Mouse (Mus musculus): ENCODE measurements around the gene Pnma1.
A peak's percentile ranks its signal among the peaks of the same experiment; 100 is the strongest.

Gene Pnma1

DNA sequence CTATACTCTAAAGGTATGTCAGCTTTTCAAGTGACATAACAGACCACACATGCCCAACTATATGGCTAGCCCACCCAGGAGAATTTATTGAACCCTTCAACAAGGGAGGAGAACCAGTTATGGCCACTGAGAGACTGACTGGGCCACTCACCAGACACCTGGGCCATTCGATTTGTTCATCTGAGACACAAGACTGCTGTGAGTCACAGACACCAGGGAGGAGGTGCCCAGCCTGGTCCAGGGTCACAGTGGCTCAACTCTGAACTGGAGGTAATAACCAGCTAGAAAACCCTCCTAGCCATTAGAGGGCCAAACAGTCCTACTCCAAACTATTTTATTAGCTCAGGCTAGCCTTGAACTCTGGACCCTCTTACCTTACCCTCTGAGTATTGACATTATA is 29.8 kb upstream of the Pnma1 start:
- DNase-seq: no peak

DNA sequence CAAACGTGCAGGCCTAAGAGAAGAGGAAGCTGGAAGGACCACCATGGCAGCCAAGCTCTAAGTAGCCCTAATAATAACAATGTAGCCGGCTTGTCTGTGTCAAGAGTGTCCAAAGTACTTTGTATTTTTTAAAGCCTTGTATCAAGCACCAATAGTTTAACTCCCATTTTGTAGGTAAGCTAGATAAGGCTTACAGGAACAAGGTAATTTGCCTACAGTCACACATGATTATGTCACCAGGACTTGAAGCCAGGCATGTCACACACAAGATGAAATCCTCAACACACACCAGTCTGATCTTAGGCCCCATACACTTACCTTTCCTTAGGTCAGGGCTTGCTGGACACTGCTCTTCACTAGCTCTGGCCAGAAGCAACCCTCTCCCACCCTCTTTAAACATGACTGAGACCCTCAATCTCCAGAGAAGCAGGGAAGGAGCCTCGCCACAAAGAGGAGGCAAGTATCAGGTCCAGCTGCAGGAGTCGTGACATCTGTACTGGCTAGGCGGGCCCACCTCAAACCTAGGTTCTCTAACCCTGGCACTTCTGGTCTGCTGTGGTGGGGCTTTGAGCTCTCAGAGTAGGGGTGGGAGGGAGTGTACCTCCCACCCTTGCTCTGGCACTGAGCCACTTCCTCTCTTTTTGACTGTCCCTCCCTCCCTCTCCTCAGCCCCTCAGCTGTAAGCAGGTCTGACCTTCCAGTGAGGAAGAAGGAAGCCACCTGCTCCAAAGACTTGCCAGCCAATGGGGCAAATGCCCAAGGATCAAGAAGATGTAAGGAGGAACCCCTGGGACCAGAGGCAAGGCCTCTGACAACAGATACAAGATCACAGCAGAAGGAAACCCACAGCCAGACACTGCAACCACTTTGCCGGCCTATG is 28.8 kb upstream of the Pnma1 start:
- DNase-seq: no peak

DNA sequence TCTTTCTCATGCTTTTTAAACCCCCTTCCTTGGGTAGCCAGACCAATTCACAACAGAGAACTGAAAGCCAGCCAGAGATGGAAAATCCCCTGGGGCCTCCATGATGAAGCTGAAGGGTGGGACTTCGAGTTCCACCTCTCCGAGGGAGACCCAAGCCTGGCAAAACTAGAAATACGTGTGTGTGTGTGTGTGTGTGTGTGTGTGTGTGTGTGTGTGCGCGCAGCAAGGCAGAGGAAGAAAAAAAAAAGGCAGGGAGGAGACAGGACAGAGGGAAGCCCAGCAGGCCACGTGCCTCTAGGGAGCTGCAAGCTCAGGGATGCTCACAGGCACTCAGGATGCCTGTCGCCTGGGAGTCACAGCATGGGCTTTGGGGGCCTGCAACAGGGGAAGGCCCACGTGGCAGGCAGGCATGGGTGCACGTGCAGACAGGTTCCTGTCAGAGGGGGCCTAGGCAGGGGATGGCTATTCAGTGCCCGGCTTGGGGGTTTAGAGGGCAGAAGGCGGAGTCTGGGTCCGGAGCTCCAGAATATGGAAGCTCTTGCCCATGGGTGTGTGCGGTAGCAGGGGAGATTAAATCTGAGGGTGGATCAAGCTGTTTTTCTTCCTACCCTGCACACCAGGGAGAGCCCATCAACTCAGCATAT is 28.0 kb upstream of the Pnma1 start:
- no peak for DNase-seq

DNA sequence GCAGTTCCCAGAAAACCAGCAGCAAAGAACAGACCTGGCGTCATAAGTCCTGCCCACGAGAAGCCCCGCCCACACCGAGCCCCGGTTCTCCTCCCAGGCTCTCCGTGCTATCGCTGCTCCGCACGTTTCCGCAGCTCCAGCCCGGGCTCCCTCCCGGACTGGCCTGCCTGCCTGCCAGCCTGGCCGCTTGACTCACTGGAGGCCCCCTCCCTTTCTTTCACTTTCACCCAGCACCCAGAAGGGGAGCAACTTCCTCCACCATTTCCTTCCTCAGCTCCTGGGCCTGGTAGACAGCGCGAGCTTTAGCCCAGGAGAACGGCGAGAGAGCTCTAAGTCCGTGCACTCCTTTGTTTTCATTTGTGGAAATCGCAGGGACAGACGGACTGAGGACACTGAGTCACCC is 27.4 kb upstream of the Pnma1 start:
- DNase-seq: peak; percentile 80

DNA sequence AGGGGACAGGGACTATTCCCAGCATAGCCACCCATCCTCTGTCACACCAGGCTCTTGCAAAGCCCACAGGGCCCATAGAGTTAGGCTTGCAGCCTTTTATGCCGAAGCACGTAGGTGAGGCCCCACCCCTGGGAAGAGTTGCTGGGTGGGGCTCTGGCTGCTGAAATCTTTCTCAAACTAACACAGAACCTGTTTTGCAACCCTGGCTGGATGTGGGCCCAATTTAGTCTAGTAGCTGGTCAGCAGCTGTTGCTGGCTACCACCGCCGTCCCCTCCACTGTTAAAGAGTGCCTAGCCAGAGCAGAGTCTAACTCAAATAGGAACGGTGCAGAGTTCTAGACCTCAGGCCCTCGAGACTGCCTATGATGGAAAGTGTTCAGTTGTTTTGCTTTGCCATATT is 26.6 kb upstream of the Pnma1 start:
- DNase-seq: no peak

DNA sequence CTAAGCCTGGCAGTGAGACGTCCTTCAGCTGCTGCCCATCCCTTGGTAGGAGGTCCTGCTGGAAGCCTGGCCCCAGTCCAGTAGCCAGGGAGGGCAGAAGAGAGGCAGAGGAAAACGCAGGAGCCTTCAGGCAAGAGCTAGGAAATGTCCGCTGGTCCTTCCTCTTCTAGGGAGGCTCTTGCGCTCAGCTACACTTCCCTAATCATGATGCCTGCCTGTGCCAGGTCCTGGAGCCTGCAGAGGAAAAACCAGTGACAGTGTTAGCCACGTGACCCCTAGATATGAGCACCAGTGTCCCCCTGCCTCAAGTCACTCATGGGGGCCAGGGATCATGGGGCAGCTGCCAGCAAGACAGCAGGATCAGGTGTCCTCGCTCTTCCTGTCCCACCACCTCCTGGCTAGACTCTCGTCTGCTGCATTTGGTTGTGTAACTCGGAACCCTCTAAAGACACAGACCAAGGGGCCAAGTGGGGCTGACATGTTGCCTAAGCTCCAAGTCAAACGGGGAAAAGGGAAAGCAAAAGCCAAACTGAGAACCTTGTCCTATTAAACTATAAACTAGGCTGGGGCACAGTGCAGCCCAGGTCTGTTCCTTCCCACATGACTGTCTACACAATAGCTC is 26.0 kb upstream of the Pnma1 start:
- DNase-seq: no peak

DNA sequence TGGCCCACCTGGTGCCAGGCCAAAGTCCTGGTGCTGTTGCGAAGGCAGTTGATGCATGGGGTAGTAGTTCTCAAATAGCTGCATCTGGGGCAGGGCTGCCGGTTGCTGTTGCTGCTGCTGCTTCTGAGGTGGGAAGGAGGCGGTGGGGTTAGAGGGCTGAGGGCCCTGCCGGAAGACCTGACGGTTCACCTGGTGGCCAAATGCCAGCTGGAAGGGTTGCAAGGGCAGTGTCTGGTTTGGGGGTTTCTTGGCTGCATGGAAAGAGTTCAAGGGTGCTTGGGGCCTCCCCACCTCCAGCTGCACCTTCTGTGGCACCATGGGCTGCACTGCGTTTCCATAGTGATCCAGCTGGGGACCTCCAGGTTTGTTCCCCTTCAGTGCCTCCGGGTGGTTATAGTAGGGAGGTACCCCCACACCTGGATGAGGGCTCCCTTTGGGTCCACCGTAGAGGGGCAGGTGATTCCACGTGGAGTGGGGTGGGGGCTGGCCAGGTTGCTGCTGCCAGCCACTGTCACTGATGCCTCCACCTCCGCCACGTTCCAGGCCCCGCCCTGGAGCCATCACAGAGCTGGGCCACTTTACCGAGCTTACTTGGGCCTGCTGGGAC is 25.1 kb upstream of the Pnma1 start:
- no peak for DNase-seq

DNA sequence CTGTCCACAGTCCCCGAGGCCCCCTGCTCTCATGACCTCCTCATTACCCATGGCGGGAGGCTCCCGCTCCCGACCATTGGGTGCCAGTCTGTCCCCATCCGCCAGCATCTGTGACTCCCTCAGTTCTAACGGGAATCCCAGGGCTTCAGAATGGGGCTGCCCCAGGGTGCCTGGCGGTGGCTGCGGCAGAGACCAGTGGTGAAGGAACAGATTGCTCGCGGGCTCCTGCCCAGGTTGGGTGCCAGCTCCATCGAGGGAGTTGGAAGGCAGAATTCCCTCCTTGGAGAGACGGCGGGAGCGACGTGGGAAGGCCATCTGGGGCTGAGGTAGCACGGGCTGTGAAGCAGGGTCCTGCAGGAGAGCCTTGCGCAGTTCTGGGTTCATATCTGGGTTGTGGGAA is 24.6 kb upstream of the Pnma1 start:
- peak; percentile 75 for DNase-seq

DNA sequence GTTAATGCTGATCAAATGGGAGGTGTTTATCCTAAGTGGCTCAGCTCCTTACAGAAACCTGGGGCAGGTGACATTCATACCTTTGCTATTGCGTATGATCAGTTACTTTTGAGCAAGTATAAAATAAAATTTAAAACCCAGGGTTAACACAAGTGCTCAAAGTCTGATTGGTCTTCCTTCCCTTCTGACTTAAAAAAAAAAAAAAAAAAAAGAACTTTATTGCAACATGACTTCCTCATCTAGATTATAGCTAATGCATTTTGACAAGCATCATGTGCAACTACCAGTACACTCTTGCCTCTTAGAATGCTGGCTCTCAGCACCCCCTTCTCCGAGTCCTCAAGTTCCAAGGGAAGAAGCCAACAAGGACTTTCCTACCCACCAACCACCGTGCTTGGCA is 23.9 kb upstream of the Pnma1 start:
- no peak for DNase-seq

DNA sequence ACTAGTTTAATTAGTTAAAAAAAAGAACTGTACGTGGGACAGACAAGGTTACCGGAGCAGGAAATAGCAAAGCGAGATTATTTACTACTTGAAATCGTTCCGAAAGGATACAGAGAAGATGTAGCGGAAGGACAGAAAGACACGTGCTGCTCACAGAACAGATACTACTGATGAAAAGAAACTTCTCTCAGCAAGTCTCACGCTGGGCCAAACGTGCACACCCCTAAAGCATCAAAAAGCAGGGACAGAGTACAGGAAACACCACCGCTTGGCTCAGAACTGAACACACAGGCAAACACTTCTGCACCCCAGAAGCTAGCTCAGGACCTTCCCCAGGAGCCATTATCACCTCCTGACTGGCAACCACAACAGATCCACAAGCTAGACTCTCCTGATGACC is 22.3 kb upstream of the Pnma1 start:
- no peak for DNase-seq

DNA sequence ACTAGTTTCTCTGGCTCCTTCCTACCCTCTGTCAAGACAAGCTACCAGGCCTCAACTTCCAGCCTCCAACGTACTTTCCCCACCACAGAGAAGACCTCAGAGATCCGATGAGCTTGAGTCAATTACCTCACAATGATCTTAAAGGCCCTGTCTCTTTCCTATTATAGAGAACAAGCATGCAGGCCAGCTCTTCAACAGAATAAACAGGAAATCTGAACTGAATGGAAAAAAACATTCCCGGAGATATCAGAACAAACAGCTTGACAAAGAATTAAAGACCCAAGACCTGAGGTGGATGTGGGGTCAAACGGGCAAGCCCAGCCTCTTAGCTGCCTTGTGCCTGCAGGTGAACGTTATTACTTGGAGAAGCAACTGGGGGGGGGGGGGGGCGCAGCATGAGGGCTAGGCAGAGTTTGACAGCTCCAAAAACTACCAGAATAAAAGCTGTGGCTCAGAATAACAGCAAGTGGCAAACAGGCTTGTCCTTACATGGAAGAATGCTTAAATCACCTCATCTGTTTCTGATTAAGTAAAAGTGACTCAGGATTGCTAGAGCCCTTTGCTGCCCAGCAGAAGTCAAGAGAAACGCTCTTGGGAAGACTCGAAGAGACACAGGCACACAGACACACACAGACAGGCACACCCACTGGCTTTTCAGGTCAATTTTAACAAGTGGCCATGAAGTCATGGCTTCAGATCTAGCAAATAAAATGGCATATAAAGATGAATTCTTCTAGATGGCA is 17.5 kb upstream of the Pnma1 start:
- DNase-seq: no peak

DNA sequence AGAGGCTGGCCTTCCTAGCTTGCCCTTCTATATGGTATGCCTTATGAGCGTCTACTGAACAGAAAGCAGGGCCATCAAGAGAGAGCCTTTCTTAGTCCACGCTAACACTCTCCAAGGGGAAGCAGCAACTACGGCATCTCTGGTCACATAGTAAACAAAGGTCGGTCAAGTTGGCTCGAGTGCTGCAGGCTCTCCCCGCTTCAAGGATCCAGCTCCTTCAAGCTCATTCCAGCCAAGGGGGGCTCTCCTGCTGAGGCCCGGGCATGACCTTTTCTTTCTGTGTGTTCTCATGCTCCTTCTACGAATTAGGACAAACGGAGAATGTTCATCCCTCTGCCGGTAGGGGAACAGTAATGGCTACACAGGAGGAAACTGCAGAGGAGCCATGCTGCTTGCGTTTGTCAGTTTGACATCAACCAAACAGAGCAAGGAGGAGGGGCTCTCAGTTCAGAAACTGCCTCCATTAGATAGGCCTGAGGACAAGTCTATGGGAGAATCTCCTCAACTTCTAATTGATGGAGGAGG is 15.4 kb upstream of the Pnma1 start:
- DNase-seq: no peak

DNA sequence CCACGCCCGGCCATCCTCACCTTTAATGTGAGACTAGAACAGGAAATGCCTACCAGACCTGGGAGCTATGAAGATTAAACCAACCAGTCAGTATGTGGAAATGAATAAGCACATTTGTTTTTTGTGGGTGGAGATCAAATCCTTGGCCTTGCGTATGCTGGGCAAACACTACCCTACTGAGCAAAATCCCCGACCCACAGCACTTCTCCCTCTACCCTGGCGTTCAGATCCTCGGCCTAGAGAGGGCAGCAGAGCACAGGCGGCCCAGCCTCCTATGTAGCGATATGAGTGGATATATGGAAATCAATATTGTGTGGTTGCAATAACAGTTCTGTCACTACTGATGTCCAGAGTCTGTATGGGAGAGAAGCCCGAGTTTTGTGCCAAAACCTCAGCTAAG is 14.8 kb upstream of the Pnma1 start:
- DNase-seq: no peak

DNA sequence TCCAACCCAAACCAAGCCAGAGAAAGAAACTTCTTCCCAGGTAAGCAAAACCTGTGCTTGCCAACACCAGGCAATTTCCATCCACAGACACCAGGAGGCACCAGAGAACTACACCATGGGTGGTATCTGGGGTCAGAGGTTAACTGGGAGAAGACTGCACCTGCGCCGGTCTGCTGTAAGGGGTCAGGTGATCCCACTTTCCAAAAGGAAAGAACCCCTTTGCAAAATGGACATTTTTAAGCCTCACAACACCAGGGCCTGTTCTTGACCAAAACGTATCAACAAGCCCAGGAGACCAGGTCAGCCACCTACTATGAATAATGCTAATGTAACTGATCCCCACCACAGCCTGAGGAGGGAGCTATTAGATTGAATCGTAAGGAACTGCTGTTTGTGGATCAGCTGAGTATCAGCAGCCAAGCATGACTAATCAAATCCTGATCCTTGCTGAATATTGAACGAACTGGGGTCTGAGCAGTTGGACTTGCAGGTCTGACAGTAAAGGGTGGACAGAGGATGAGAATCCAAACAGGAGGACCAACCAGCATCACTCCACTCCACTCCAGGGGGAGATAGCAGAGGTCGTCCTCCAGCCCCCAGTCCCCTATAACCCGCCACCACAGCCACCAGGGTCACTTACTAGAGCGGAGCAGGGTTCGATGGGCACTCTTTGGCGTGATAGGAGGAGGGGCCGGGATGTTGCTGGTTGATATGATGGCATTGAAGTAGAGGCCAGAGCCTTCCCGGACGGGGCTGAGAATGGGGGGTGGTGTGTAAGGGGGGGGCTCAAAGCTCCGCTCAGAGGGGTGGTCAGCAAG is 13.5 kb upstream of the Pnma1 start:
- DNase-seq: no peak

DNA sequence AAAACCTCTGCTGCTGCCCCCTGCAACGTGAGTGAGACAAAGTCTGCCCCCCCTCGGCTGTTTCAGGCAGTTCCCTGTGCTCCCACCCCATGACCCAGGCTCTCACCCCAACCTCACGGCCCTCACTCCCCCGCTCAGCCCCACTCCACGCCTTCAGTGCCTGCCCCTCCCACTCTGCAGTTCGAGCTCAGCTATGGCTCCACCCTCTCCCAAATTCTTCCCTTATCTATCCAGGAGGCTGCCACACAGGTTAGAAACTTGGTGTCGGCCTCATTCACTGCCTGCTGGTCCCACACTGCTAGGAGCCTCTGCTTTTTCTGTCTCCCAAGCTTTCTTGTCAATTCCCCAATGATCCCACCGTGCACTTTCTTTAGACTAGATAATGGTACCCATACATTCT is 12.8 kb upstream of the Pnma1 start:
- no peak for DNase-seq

DNA sequence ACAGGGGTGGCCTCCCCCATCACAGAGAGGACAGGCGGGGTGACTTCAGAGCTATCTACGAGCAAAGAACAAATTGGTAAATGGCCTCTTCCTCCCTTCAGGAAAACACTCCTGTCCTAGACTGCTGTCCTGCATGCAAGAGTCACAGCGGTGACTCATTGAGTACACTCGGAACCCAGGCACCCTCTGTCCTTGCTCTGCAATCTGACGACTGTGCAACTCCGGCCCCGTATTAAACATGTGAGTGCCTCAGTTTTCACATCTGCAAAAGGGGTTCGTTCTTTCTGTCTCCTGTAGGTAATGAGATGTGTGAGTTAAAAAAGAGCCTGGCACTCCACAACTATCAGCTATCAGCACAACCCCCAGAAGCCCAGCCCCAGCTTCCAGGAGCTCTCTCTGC is 12.2 kb upstream of the Pnma1 start:
- DNase-seq: no peak

DNA sequence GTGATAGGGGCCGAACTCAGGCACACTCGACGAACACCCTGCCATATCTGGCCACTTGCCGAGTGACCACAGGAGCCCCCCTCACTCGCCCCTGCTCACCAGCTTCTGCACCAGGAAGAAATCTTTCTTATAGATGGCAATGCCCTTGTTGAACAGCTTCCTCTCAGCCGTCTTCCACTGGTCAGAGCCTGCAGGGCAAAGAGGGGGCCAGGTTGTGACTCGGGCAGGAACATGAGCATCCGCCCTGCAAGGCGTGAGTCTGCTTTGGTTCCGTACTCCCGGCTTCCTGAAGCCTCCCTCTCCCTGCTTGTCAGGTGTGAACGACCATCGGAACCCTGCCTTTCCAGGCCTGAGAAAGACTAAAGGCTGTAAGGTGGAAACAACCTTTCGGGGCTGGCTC is 9.9 kb upstream of the Pnma1 start:
- peak; percentile 19 for DNase-seq

DNA sequence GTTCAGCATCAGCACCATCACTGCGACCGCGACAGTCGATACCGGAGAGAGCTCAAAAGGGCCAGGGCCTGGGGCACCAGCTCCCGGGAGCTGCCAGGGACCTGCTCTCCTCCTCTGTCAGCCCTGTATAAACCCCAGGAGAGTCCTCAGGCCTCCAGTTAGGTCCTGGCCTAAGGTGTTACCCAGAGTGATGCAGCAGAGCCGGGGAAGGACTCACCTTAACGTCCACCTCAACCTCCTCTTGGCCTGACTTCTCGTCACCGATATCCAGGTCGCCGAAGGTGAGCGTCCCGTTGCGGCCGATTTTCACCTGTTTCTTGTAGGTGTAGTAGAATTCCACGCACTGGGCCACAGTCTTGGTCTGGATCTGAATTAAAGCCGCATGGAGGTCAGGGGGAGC is 7.9 kb upstream of the Pnma1 start:
- DNase-seq: peak; percentile 27

DNA sequence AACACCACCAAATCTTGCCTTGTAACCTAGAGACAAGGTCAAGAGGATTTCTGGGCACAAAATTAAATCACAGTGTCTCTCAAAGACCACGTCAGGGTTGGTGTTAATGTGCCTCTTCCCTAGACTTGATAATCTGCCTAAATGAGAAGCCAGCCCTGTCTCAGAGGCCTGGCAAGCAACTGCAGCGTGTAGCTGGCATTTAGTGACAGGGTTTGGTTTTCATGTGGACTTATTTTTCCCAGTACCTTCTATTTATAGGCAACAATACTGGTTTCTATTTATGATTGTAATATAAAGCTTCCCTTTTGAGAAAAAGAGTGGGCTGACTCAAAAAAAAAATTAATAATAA is 7.2 kb upstream of the Pnma1 start:
- DNase-seq: peak; percentile 75

DNA sequence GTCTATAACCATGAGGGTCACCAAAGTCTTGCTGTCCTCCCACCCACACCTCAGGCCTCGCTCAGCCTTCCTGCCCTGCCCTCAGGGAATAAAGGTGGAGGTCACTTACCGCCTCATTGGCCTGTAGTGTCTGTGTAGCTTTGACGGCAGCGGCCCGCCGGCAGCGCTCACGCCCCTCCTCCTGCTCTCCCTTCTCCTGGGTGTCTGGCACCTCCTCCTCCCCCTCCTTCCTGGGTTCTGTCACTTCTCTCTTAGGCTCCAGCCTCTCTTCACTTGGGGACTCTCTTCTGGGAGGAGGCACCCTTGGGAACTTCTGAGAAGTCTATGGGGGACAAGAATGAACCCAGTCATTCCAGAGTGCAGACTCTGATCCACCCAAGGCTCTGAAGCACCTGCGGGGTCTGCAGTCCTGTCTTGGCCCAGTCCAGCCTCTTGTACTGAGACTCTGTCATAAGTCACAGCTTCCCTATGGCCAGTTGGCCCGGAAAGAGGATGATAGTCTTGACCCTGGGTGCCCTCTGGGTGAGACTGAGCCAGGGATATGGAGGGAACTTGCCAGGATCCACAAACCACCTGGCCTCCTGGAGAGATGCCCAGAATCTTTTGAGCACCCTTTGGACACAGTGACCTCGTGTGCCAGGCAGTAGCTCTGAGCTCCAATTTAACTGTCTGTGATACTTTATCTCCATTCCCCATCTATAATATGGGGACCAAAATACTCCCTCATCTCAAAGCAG is 6.7 kb upstream of the Pnma1 start:
- DNase-seq: peak; percentile 98

DNA sequence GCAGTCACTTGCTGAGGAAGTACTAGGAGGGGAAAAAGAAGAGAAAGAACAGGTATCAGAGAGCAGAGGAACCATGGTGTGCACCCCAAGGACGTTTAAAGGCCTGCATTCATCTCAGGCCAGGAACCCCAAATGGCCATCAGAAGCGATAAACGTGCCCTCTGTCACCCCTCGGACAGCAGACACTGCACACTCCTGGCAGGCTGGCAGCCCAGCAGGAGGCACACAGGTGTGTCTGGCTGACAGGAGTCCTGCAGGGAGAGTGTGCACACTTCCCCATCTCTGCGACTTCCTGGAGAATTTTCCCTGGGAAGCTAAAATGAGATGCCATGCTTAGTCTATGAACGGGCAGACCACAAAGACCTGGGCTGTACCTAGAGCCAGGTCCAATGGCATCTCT is 5.1 kb upstream of the Pnma1 start:
- DNase-seq: peak; percentile 44

Data from cerebellum, adult 9-10 months (tissue).